Mouse (Mus musculus) gastrocnemius, adult 2 months (tissue): ENCODE data around the gene Crybg1. TPM values are rescaled to one million over a fixed set of nuclear protein-coding genes. Genes with fewer than 3 reads are reported as not detected.

Experiments used
- DNase-seq: peaks from one replicate; pipeline ENCODE4 v3.0.0; 2022
- H3K27ac ChIP-seq: fragments of 200-600 bp; 2 replicates; pipeline ENCODE4 v1.8.1; 2022; ENCODE audit warnings: mild to moderate bottlenecking
- H3K4me3 ChIP-seq: fragments of 200-600 bp; 2 replicates; pipeline ENCODE4 v1.8.1; 2022; ENCODE audit warnings: mild to moderate bottlenecking, moderate library complexity
- CTCF ChIP-seq: fragments of 200-600 bp; IDR thresholded peaks from 2 replicates; pipeline ENCODE4 v1.8.1; 2022; ENCODE audit warnings: antibody characterized with exemption, mild to moderate bottlenecking, moderate library complexity
- intact Hi-C: fragments of 180-260 bp; cut with DNase I; formaldehyde crosslinking; loops from one replicate; pipeline ENCODE4 v1.15.1; 2025
- total RNA-seq, 2 experiments: library from RNA; stranded (reverse); gene quantifications; 2 replicates each; pipeline ENCODE4 v1.2.3; 2021

Crybg1 gene
- total RNA-seq, 2 experiments from 2014 or later = 1.0 to 1.3 TPM

DNA sequence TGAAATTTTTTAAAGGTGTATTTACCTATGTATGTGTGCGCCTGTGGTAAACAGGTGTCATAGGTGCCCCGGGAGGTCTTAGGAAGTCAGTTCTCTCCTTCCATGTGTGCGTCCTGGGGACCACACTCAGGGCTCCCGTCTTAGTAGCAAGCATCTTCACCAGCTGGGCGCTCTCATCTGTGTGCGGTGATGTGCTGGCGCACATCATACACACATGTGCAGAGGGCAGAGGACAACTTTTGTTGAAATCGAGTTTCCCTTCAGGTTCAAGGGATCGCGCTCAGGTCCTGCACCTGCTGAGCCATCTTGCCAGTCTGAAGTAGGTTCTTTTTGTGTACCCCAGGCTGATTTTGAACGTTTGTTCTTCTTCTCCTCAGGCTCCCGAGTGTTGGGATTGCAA, 232.5 kb downstream of the Crybg1 start:
- no peak for DNase-seq
- no peak overlapping the region for H3K27ac ChIP-seq
- H3K4me3 ChIP-seq = no peak overlapping the region
- intact Hi-C loops = loop anchor here (10.0 kb wide), 1 partner anchor 171 kb away; no protein-coding TSS in a partner anchor
- TF ChIP-seq CTCF = no peak

- no peak for TF ChIP-seq CTCF
- no peak overlapping the region for H3K4me3 ChIP-seq
- no peak overlapping the region for H3K27ac ChIP-seq
- intact Hi-C loops = loop anchor here (10.0 kb wide), 1 partner anchor 167 kb away; no protein-coding TSS in a partner anchor
- no peak for DNase-seq
Measured at GRCm38 (mm10) chr10:43912236-43912635, 236.4 kb downstream of the Crybg1 start.

DNA sequence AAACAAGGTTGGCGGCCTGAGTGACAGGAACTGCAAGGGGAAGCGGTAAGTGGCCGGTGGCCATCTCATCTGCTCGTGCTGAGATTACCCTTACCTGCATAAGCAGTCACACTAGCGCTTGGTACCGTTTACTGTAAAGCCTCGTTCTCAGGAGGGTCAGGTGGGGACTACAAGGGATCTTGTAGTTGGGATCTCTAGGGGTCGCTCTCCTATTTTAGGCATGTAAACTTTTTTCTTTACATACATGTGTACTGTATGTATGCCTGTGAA, 237.8 kb downstream of the Crybg1 start:
- DNase-seq = no peak
- no peak overlapping the region for H3K4me3 ChIP-seq
- no peak overlapping the region for H3K27ac ChIP-seq
- no peak for TF ChIP-seq CTCF
- intact Hi-C loops = loop anchor here (10.0 kb wide), 1 partner anchor 166 kb away; no protein-coding TSS in a partner anchor

GRCm38 (mm10) chr10:43910032-43910872, 238.4 kb downstream of the Crybg1 start:
- no peak for DNase-seq
- intact Hi-C loops = loop anchor here (10.0 kb wide), 1 partner anchor 165 kb away; no protein-coding TSS in a partner anchor
- Histone ChIP-seq H3K27ac (no peak overlapping the region), H3K4me3 (no peak overlapping the region)
- TF ChIP-seq CTCF = no peak

DNA sequence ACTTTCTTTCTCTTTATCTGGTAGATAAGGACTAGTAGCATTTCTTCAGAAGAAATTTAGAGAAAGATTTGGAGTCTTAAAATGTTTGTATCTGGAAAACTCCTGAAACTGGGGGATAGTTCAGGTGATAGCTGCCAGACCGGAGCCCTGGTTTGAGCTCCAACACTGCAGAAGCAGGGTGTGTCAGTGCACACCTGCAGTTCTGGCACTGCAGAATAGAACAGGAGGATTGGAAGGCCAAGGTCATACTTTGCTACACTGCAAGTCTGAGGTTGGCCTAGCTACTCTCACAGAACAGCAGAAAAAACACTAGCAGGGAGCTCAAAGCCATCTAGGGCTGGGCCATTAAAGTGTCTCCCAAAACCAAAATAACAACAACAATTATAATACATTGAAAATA, 244.1 kb downstream of the Crybg1 start:
- H3K27ac ChIP-seq = no peak overlapping the region
- no peak for TF ChIP-seq CTCF
- DNase-seq = no peak
- no peak overlapping the region for H3K4me3 ChIP-seq
- intact Hi-C loops = loop anchor here (5.0 kb wide), 1 partner anchor 327 kb away; the partner anchor contains the start of gene Cd24a

GRCm38 (mm10) chr10:43901578-43902194, 247.0 kb downstream of the Crybg1 start, which contains the start of the genes Qrsl1 and Rtn4ip1:
Gene Qrsl1 (minus strand): TSS chr10:43901745.
Gene Rtn4ip1 (plus strand): TSS chr10:43901807.
- DNase-seq = peak; percentile 94
- Histone ChIP-seq H3K4me3 (peak within 1 kb of the TSS; percentile 96), H3K27ac (peak within 1 kb of the TSS; percentile 95)
- no peak for TF ChIP-seq CTCF
- intact Hi-C loops = loop anchor here (5.0 kb wide), 1 partner anchor 324 kb away; the partner anchor contains the start of gene Cd24a

- no peak for DNase-seq
- peak overlapping the region; percentile 96 for H3K4me3 ChIP-seq
- peak overlapping the region; percentile 95 for H3K27ac ChIP-seq
- TF ChIP-seq CTCF = no peak
- intact Hi-C loops = loop anchor here (5.0 kb wide), 1 partner anchor 324 kb away; the partner anchor contains the start of gene Cd24a
Measured at GRCm38 (mm10) chr10:43900883-43901570, 247.6 kb downstream of the Crybg1 start.

Other genes with a start within 250 kb of the Crybg1 start
- 10 to 100 TPM; 13.0 to 19.5 TPM for gene Qrsl1, start 247.1 kb downstream of the Crybg1 start, total RNA-seq
- gene Rtn4ip1, start 247.0 kb downstream of the Crybg1 start, total RNA-seq = 10 to 100 TPM; 19.5 to 37.1 TPM
- 10 to 100 TPM in 1 of 2 experiments, 1 to 10 TPM in 1; 9.6 to 12.4 TPM for gene Atg5, start 119.5 kb upstream of the Crybg1 start, total RNA-seq